In the genomic region with DNA sequence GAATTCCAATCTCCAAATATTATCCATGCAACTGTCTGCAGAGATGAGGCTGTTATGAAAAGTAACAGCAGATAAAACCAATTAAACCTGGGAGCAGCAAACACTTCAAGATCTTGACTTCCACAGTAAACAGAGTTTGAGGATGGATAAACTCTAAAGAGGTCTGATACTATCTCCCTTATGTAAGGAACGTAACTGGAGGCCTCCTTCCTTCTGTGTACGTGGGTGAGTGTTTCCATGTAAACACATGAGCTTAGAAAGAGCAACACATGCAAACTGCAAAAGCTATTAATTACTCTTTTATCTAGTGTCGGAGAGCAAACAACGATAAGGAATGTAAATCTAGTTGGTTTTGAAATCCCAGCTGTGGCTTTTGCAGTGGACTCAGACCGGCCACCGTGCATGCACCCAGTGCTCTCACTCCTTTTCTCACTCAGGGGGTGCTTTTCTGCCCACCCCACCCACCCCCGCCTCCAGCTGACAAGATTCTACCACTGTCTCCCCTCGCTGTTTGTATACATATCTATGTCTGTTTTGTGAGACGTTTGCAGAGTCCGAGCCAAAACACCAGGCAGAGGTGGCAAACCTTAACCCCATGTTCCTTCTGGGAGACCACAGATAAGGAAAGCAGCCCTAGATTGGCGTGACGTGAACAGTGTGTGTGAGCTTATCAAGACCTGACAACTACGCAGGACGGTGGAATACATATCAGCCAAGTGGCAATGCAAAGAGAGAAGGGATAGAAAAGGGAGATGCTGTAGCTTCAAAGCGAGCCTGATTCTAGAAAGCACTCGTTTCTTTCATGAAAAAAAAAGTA, we compare ENCODE assay signal across 14 mouse cellular contexts.
A peak's percentile ranks its signal among the peaks of the same experiment; 100 is the strongest.
DNase-seq lines count a peak whose midpoint lies in the region; ATAC-seq lines count a peak whose summit lies in the region.
"Had no signal": no experiment of that assay in that cellular context is flagged by ENCODE, and none has a peak within 500 bp of the region (broad histone marks: within the 10 kb centered on the region; RNA-seq: fewer than 3 reads in every experiment).

No protein-coding gene starts in this region.

- peak; percentile 88 for DNase-seq in heart, embryonic 10.5 days (ENCODE audit: low spot score)
- DNase-seq in heart, postnatal 14 days, result no peak
- peak; percentile 11 for DNase-seq in midbrain, embryonic 10.5 days (ENCODE audit: low spot score)
- DNase-seq in midbrain, embryonic 14.5 days, result no peak
- DNase-seq in left cerebral cortex, postnatal 36 days (ENCODE audit: low spot score in 2 of 2), result no peak
- DNase-seq in embryo, embryonic 11 days, result no peak
- DNase-seq: right cerebral cortex, postnatal 4 days had no signal

- no peak overlapping the region for H3K4me2 ChIP-seq in midbrain, embryonic 14.5 days (ENCODE audit: low read length)
- H3K4me2 ChIP-seq in intestine, embryonic 16.5 days (ENCODE audit: low read depth, low read length), result peak overlapping the region; percentile 1; the same call in 1 of the 2 replicates
- peak overlapping the region; percentile 36 for H3K4me2 ChIP-seq in stomach, embryonic 15.5 days
- H3K4me2 ChIP-seq: forebrain, embryonic 13.5 days; limb, embryonic 12.5 days; midbrain, embryonic 15.5 days had no signal

- H3K9ac ChIP-seq in midbrain, embryonic 14.5 days (replicated peaks; ENCODE audit: low read length), result no peak overlapping the region
- no peak overlapping the region for H3K9ac ChIP-seq in intestine, embryonic 16.5 days (ENCODE audit: low read depth, low read length)
- H3K9ac ChIP-seq in stomach, embryonic 15.5 days, result no peak overlapping the region
- H3K9ac ChIP-seq: forebrain, embryonic 13.5 days; limb, embryonic 12.5 days; midbrain, embryonic 15.5 days had no signal

- WGBS in heart, embryonic 10.5 days, result 30% methylated on average over 16 of the region's 16 CpGs
- 81% methylated on average over 16 of the region's 16 CpGs for WGBS in midbrain, embryonic 10.5 days
- WGBS in midbrain, embryonic 14.5 days, result 58% methylated on average over 16 of the region's 16 CpGs
- WGBS in intestine, embryonic 16.5 days, result 29% methylated on average over 16 of the region's 16 CpGs
- WGBS in stomach, embryonic 15.5 days, result 26% methylated on average over 16 of the region's 16 CpGs

- H3K4me3 ChIP-seq in heart, embryonic 10.5 days, result 0 out of 2 replicates have a peak overlapping the region, but pooled peaks have one; percentile 8
- no peak overlapping the region for H3K4me3 ChIP-seq in midbrain, embryonic 10.5 days
- H3K4me3 ChIP-seq in midbrain, embryonic 14.5 days (replicated peaks; ENCODE audit: low read depth, low read length), result no peak overlapping the region
- no peak overlapping the region for H3K4me3 ChIP-seq in intestine, embryonic 16.5 days (ENCODE audit: low read length)
- no peak overlapping the region for H3K4me3 ChIP-seq in stomach, embryonic 15.5 days (replicated peaks)
- H3K4me3 ChIP-seq: embryonic facial prominence, embryonic 10.5 days; forebrain, embryonic 13.5 days; limb, embryonic 12.5 days; midbrain, embryonic 15.5 days had no signal

- intact Hi-C loops in heart, postnatal 14 days (cut with DNase I), result no loop called here
- intact Hi-C loops in left cerebral cortex, postnatal 36 days (cut with DNase I), result no loop called here

- peaks cover 23% of the 10 kb centered on the region for H3K4me1 ChIP-seq in heart, embryonic 10.5 days
- H3K4me1 ChIP-seq in midbrain, embryonic 10.5 days, result peaks cover 52% of the 10 kb centered on the region
- peaks cover 16% of the 10 kb centered on the region; the same call in 1 of the 2 replicates for H3K4me1 ChIP-seq in midbrain, embryonic 14.5 days (ENCODE audit: control insufficient read depth, insufficient read depth, low read length)
- H3K4me1 ChIP-seq in intestine, embryonic 16.5 days (ENCODE audit: control insufficient read depth, insufficient read depth, low read length), result 0 out of 2 replicates have a peak, but pooled peaks cover 4% of the 10 kb centered on the region
- H3K4me1 ChIP-seq in stomach, embryonic 15.5 days, result peaks cover 4% of the 10 kb centered on the region; the same call in 1 of the 2 replicates
- H3K4me1 ChIP-seq: forebrain, embryonic 13.5 days had no signal

- H3K27me3 ChIP-seq in heart, embryonic 10.5 days (ENCODE audit: insufficient read depth, poor library complexity, severe bottlenecking), result no peaks in the 10 kb centered on the region
- peaks cover 9% of the 10 kb centered on the region; the same call in 1 of the 2 replicates for H3K27me3 ChIP-seq in midbrain, embryonic 10.5 days (ENCODE audit: low read depth, poor library complexity, severe bottlenecking)
- H3K27me3 ChIP-seq in midbrain, embryonic 14.5 days (ENCODE audit: control insufficient read depth, insufficient read depth, low read length), result no peaks in the 10 kb centered on the region
- 0 out of 2 replicates have a peak, but pooled peaks cover 2% of the 10 kb centered on the region for H3K27me3 ChIP-seq in intestine, embryonic 16.5 days (replicated peaks; ENCODE audit: control insufficient read depth, insufficient read depth, low read length)
- H3K27me3 ChIP-seq in stomach, embryonic 15.5 days (replicated peaks), result no peaks in the 10 kb centered on the region
- H3K27me3 ChIP-seq: forebrain, embryonic 13.5 days; limb, embryonic 12.5 days; midbrain, embryonic 15.5 days had no signal

- no peaks in the 10 kb centered on the region for H3K36me3 ChIP-seq in heart, embryonic 10.5 days
- H3K36me3 ChIP-seq in midbrain, embryonic 10.5 days, result no peaks in the 10 kb centered on the region
- no peaks in the 10 kb centered on the region for H3K36me3 ChIP-seq in midbrain, embryonic 14.5 days (ENCODE audit: control insufficient read depth, insufficient read depth, low read length)
- no peaks in the 10 kb centered on the region for H3K36me3 ChIP-seq in intestine, embryonic 16.5 days (ENCODE audit: control insufficient read depth, insufficient read depth, low read length)
- no peaks in the 10 kb centered on the region for H3K36me3 ChIP-seq in stomach, embryonic 15.5 days
- H3K36me3 ChIP-seq: embryonic facial prominence, embryonic 10.5 days; limb, embryonic 12.5 days; midbrain, embryonic 15.5 days had no signal

- H3K9me3 ChIP-seq in heart, embryonic 10.5 days, result no peaks in the 10 kb centered on the region
- H3K9me3 ChIP-seq in midbrain, embryonic 10.5 days (replicated peaks), result no peaks in the 10 kb centered on the region
- H3K9me3 ChIP-seq in midbrain, embryonic 14.5 days (ENCODE audit: control insufficient read depth, low read length), result no peaks in the 10 kb centered on the region
- H3K9me3 ChIP-seq in intestine, embryonic 16.5 days (ENCODE audit: control insufficient read depth, low read length), result no peaks in the 10 kb centered on the region
- H3K9me3 ChIP-seq in stomach, embryonic 15.5 days, result no peaks in the 10 kb centered on the region
- H3K9me3 ChIP-seq: embryonic facial prominence, embryonic 10.5 days; forebrain, embryonic 13.5 days; limb, embryonic 12.5 days; midbrain, embryonic 15.5 days had no signal

- no peak for ATAC-seq in midbrain, embryonic 14.5 days (ENCODE audit: low FRiP score, low TSS enrichment)
- ATAC-seq in intestine, embryonic 16.5 days, result peak; percentile 50
- ATAC-seq in stomach, embryonic 15.5 days (ENCODE audit: insufficient read depth, low FRiP score, low read depth), result peak; percentile 91
- ATAC-seq: forebrain, embryonic 13.5 days; inflammation-experienced regulatory T-cells, adult 6 months; midbrain, embryonic 15.5 days had no signal

- peak overlapping the region; percentile 59; the same call in 1 of the 2 replicates for H3K27ac ChIP-seq in heart, embryonic 10.5 days
- H3K27ac ChIP-seq in midbrain, embryonic 10.5 days (replicated peaks), result no peak overlapping the region
- H3K27ac ChIP-seq in midbrain, embryonic 14.5 days (replicated peaks; ENCODE audit: low read depth, low read length), result no peak overlapping the region
- no peak overlapping the region for H3K27ac ChIP-seq in intestine, embryonic 16.5 days (ENCODE audit: low read length)
- no peak overlapping the region for H3K27ac ChIP-seq in stomach, embryonic 15.5 days
- H3K27ac ChIP-seq: embryonic facial prominence, embryonic 10.5 days; forebrain, embryonic 13.5 days; limb, embryonic 12.5 days; midbrain, embryonic 15.5 days had no signal

Comparison
In these comparisons a context has a peak if more than half of its experiments do, and no peak if none do; other contexts are left out.
1. DNase-seq: peak in heart, embryonic 10.5 days (single experiment) and midbrain, embryonic 10.5 days (single experiment); none in heart, postnatal 14 days (0 of 2), midbrain, embryonic 14.5 days (single experiment), left cerebral cortex, postnatal 36 days (0 of 2) and embryo, embryonic 11 days (single experiment).